Comparison of ENCODE assay signal across 31 mouse cellular contexts in genomic region chr15:89589146-89589545, GRCm38 (mm10). TPM values are rescaled to one million over a fixed set of nuclear protein-coding genes. Genes with fewer than 3 reads are reported as not detected.
A peak's percentile ranks its signal among the peaks of the same experiment; 100 is the strongest.
DNase-seq lines count a peak whose midpoint lies in the region; ATAC-seq lines count a peak whose summit lies in the region.
"Had no signal": no experiment of that assay in that cellular context is flagged by ENCODE, and none has a peak within 500 bp of the region (broad histone marks: within the 10 kb centered on the region; RNA-seq: fewer than 3 reads in every experiment).

No protein-coding gene starts in this region.

- H3K9ac ChIP-seq in kidney, embryonic 14.5 days (ENCODE audit: low read depth, low read length), result no peak overlapping the region
- H3K9ac ChIP-seq: embryonic facial prominence, embryonic 12.5 days; forebrain, embryonic 15.5 days; heart, embryonic 12.5 days; hindbrain, embryonic 15.5 days; liver, embryonic 14.5 days; midbrain, embryonic 15.5 days; neural tube, embryonic 15.5 days; stomach, embryonic 15.5 days had no signal

- ATAC-seq in kidney, embryonic 14.5 days (ENCODE audit: low FRiP score, low TSS enrichment), result no peak
- ATAC-seq: forebrain, embryonic 15.5 days; inflammation-experienced regulatory T-cells, adult 6 months; midbrain, embryonic 15.5 days had no signal

- peaks cover 8% of the 10 kb centered on the region; the same call in 1 of the 2 replicates for H3K4me1 ChIP-seq in kidney, embryonic 14.5 days (ENCODE audit: control insufficient read depth, insufficient read depth, low read length)
- H3K4me1 ChIP-seq: stomach, embryonic 15.5 days had no signal

- peaks cover 8% of the 10 kb centered on the region; the same call in 1 of the 2 replicates for H3K36me3 ChIP-seq in kidney, embryonic 14.5 days (ENCODE audit: control insufficient read depth, insufficient read depth, low read length)

- 71% methylated on average over 5 of the region's 5 CpGs for whole genome bisulfite sequencing in kidney, embryonic 14.5 days

- DNase-seq in kidney, adult 11 months, result peak; percentile 78
- peak; percentile 19 for DNase-seq in NIH3T3 (ENCODE audit: low read depth)
- peak; percentile 78 to 83 for DNase-seq in kidney, adult 8-10 months
- peak; percentile 63 to 78 for DNase-seq in kidney, postnatal 25 days
- no peak for DNase-seq in left cerebral cortex, postnatal 4 days
- DNase-seq in spleen, adult 12 weeks (ENCODE audit: low spot score), result no peak
- DNase-seq: adrenal gland, adult 8-10 months; cerebellum, adult 11 months; cerebellum, adult 9-10 months; cerebellum, postnatal 36 days; gastrocnemius, postnatal 25 days; heart, adult 18-20 months; lung, adult 2 months; lung, postnatal 14 days; retina, postnatal 1 day; right cerebral cortex, postnatal 14 days; thymus, adult 18-20 months; thymus, postnatal 36 days had no signal

- H3K27ac ChIP-seq in kidney, embryonic 14.5 days (ENCODE audit: low read depth, low read length), result no peak overlapping the region
- H3K27ac ChIP-seq: embryonic facial prominence, embryonic 12.5 days; forebrain, embryonic 15.5 days; hindbrain, embryonic 10.5 days; hindbrain, embryonic 15.5 days; liver, embryonic 14.5 days; midbrain, embryonic 15.5 days; neural tube, embryonic 15.5 days; stomach, embryonic 15.5 days had no signal

- no peaks in the 10 kb centered on the region for H3K27me3 ChIP-seq in kidney, embryonic 14.5 days (ENCODE audit: control insufficient read depth, insufficient read depth, low read length)
- H3K27me3 ChIP-seq: embryonic facial prominence, embryonic 12.5 days; forebrain, embryonic 15.5 days; heart, embryonic 12.5 days; hindbrain, embryonic 15.5 days; midbrain, embryonic 15.5 days; neural tube, embryonic 15.5 days; stomach, embryonic 15.5 days had no signal

- H3K4me3 ChIP-seq in kidney, embryonic 14.5 days (ENCODE audit: low read length), result no peak overlapping the region
- H3K4me3 ChIP-seq: embryonic facial prominence, embryonic 12.5 days; forebrain, embryonic 15.5 days; heart, embryonic 12.5 days; hindbrain, embryonic 10.5 days; hindbrain, embryonic 15.5 days; midbrain, embryonic 15.5 days; neural tube, embryonic 15.5 days; stomach, embryonic 15.5 days had no signal

- intact Hi-C loops in left cerebral cortex, postnatal 4 days (cut with DNase I), result no loop called here

- no peak overlapping the region for H3K4me2 ChIP-seq in kidney, embryonic 14.5 days (replicated peaks; ENCODE audit: low read depth, low read length)
- H3K4me2 ChIP-seq: embryonic facial prominence, embryonic 12.5 days; forebrain, embryonic 15.5 days; heart, embryonic 12.5 days; hindbrain, embryonic 15.5 days; midbrain, embryonic 15.5 days; neural tube, embryonic 15.5 days; stomach, embryonic 15.5 days had no signal

- H3K9me3 ChIP-seq in kidney, embryonic 14.5 days (ENCODE audit: control insufficient read depth, low read length), result no peaks in the 10 kb centered on the region
- H3K9me3 ChIP-seq: embryonic facial prominence, embryonic 12.5 days; forebrain, embryonic 15.5 days; heart, embryonic 12.5 days; hindbrain, embryonic 10.5 days; hindbrain, embryonic 15.5 days; midbrain, embryonic 15.5 days; neural tube, embryonic 15.5 days; stomach, embryonic 15.5 days had no signal

RNA-seq across cellular contexts. Expression of gene Rabl2, which starts 2.6 kb away (rescaled TPM):
- polyA plus RNA-seq in kidney, embryonic 14.5 days (2014; fragmentation: Nextera tagmentation; extraction: Ambion mirVana), result 66.2 and 66.9 TPM in 2 replicates
- 10 to 100 TPM; 51.7 to 54.5 TPM for total RNA-seq in left cerebral cortex, postnatal 4 days (2021)

RNA-seq across cellular contexts. Expression of gene Acr, which starts 21.0 kb away (rescaled TPM):
- polyA plus RNA-seq in kidney, embryonic 14.5 days (2014; fragmentation: Nextera tagmentation; extraction: Ambion mirVana), result 0.32 TPM in 1 of 2 replicates, not detected in the other
- 1 to 10 TPM; 5.8 to 5.9 TPM for total RNA-seq in left cerebral cortex, postnatal 4 days (2021)
- total RNA-seq: gastrocnemius, adult 18-20 months; MEL had no signal
- polyA plus RNA-seq: inflammation-experienced regulatory T-cells, adult 6 months had no signal

Comparison
In these comparisons a context has a peak if more than half of its experiments do, and no peak if none do; other contexts are left out.
1. DNase-seq: peak in kidney, adult 11 months (single experiment), NIH3T3 (single experiment), kidney, adult 8-10 months (2 of 2) and kidney, postnatal 25 days (2 of 2); none in left cerebral cortex, postnatal 4 days (single experiment) and spleen, adult 12 weeks (single experiment).